Mouse (Mus musculus) olfactory bulb, adult 2 months (tissue): Measurements from ENCODE around the gene Ryr2. TPM values are rescaled to one million over a fixed set of nuclear protein-coding genes. Genes with fewer than 3 reads are reported as not detected.

Experiments
- H3K27ac ChIP-seq: fragments of 200-500 bp; 2 replicates; pipeline ENCODE4 v1.5.1; 2012; ENCODE audit warnings: low read depth, low read length; ENCODE audit not compliant: insufficient read depth
- H3K4me1 ChIP-seq: fragments of 200-500 bp; 2 replicates; pipeline ENCODE4 v1.6.1; 2012; ENCODE audit warnings: low read length; ENCODE audit not compliant: control insufficient read depth, insufficient read depth
- H3K4me3 ChIP-seq: fragments of 200-500 bp; 2 replicates; pipeline ENCODE4 v1.5.1; 2012; ENCODE audit warnings: mild to moderate bottlenecking, low read depth, low read length, moderate library complexity; ENCODE audit not compliant: insufficient read depth
- CTCF ChIP-seq: fragments of 200-500 bp; IDR thresholded peaks from 2 replicates; pipeline ENCODE4 v1.5.1; 2012; ENCODE audit warnings: low read depth, mild to moderate bottlenecking, low read length, moderate library complexity; ENCODE audit not compliant: insufficient read depth
- POLR2A ChIP-seq: fragments of 200-500 bp; IDR thresholded peaks from 2 replicates; pipeline ENCODE4 v1.6.1; 2012; ENCODE audit warnings: mild to moderate bottlenecking, low read depth, low read length, moderate library complexity; ENCODE audit not compliant: insufficient read depth
- WGBS: fragments of 180-500 bp; shearing (Covaris S2); methylation state at CpG from one replicate; pipeline ENCODE4 v1.1.7; 2018; 5-methylcytosine and 5-hydroxymethylcytosine counted together
- polyA plus RNA-seq: library from polyadenylated mRNA; stranded (reverse); fragments of >200 nt; gene quantifications from 2 replicates; pipeline ENCODE4 v1.2.4, GENCODE M21; 2012; ENCODE audit warnings: low replicate concordance; ENCODE audit not compliant: missing spikeins, insufficient read depth, insufficient read length

Gene Ryr2
- polyA plus RNA-seq, 1 experiment: 196 TPM

- Histone ChIP-seq H3K4me1 (peaks cover 11% of the 10 kb centered on the region), H3K4me3 (no peak overlapping the region), H3K27ac (no peak overlapping the region)
- TF ChIP-seq CTCF (no peak), POLR2A (no peak)
- 80% methylated on average over 3 of the region's 3 CpGs for WGBS
Observed at GRCm38 (mm10) chr13:12053910-12054309, 52.8 kb downstream of the Ryr2 start.

DNA sequence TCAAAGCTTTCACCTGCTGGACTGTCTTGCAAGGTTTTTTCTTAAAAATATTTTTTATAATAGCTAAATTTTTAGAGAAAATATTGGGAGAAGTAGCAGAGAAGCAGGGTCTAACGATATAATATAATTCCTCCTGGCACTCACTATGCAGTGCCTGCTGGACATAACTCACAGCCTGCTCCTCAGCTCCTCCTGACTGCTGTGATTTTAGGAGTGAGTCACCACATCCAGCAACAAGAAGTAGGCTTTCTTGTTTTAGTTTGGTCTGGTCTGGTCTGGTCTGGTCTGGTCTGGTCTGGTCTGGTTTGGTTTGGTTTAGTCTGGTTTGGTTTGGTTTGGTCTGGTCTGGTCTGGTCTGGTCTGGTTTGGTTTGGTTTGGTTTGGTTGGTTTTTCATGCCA is 55.9 kb downstream of the Ryr2 start:
- Histone ChIP-seq H3K4me1 (no peaks in the 10 kb centered on the region), H3K4me3 (no peak overlapping the region), H3K27ac (no peak overlapping the region)
- WGBS: 48% methylated on average over 1 of the region's 1 CpGs
- TF ChIP-seq CTCF (no peak), POLR2A (no peak)

- H3K4me1 ChIP-seq: peaks cover 5% of the 10 kb centered on the region
- no peak overlapping the region for H3K27ac ChIP-seq
- WGBS: 84% methylated on average over 4 of the region's 4 CpGs
- TF ChIP-seq CTCF (no peak), POLR2A (no peak)
- no peak overlapping the region for H3K4me3 ChIP-seq
Observed at GRCm38 (mm10) chr13:12047059-12047458, 59.7 kb downstream of the Ryr2 start.

DNA sequence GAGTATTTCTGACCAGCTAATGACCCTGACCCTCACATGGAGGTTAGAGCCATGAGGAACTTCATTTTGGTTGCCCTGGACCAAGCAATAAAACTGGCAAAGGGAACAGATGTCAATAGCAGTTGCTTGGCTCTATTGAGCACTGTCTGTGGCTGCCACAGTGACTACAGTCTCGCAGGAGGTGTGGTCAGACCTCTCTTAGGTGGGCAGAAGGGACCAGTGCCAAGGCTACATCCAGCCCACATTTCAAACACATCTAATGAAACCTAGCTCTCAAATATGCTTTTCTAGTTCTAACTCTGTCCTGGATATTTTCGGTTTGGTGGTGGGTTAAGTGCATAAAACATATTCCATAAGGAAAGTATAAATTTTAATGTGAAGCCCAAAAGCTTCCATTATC is 62.0 kb downstream of the Ryr2 start:
- H3K4me1 ChIP-seq: peaks cover 7% of the 10 kb centered on the region
- H3K27ac ChIP-seq: no peak overlapping the region
- WGBS: 87% methylated on average over 2 of the region's 2 CpGs
- TF ChIP-seq POLR2A: no peak
- no peak for TF ChIP-seq CTCF
- H3K4me3 ChIP-seq: no peak overlapping the region

GRCm38 (mm10) chr13:12042891-12043491 is 63.8 kb downstream of the Ryr2 start:
- WGBS: 71% methylated on average over 8 of the region's 8 CpGs
- Histone ChIP-seq H3K27ac (no peak overlapping the region), H3K4me3 (no peak overlapping the region), H3K4me1 (peaks cover 18% of the 10 kb centered on the region)
- TF ChIP-seq POLR2A (no peak), CTCF (no peak)

DNA sequence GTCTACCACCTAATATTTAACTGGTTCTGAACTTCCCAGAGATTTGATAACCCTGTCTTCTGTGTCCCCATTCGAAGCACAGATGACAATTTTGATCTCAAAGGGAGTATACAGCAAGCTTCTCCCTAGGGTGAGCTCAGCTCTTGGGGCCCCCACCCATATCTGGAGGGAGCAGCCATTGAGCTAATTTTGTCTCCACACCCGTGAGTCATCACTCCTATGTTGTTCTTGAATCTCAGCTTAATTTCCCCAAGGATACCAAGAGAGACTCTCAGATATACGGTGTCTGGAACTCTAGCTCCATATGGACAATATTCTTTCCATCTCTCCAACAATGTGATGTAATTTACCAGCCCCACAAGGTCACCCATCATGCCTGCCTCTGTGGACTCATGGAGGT is 66.8 kb downstream of the Ryr2 start:
- no peak overlapping the region for H3K4me3 ChIP-seq
- TF ChIP-seq POLR2A (no peak), CTCF (no peak)
- H3K4me1 ChIP-seq: peaks cover 23% of the 10 kb centered on the region
- 43% methylated on average over 3 of the region's 3 CpGs for WGBS
- H3K27ac ChIP-seq: peak overlapping the region; percentile 56

- peaks cover 25% of the 10 kb centered on the region for H3K4me1 ChIP-seq
- TF ChIP-seq CTCF (no peak), POLR2A (no peak)
- H3K4me3 ChIP-seq: no peak overlapping the region
- WGBS: 93% methylated on average over 4 of the region's 4 CpGs
- no peak overlapping the region for H3K27ac ChIP-seq
Observed at GRCm38 (mm10) chr13:12038676-12039075, 68.1 kb downstream of the Ryr2 start.

- no peak for TF ChIP-seq POLR2A
- no peak for TF ChIP-seq CTCF
- peaks cover 20% of the 10 kb centered on the region for H3K4me1 ChIP-seq
- no peak overlapping the region for H3K4me3 ChIP-seq
- no peak overlapping the region for H3K27ac ChIP-seq
- WGBS: 64% methylated on average over 4 of the region's 4 CpGs
Observed at GRCm38 (mm10) chr13:12037241-12037640, 69.5 kb downstream of the Ryr2 start.

DNA sequence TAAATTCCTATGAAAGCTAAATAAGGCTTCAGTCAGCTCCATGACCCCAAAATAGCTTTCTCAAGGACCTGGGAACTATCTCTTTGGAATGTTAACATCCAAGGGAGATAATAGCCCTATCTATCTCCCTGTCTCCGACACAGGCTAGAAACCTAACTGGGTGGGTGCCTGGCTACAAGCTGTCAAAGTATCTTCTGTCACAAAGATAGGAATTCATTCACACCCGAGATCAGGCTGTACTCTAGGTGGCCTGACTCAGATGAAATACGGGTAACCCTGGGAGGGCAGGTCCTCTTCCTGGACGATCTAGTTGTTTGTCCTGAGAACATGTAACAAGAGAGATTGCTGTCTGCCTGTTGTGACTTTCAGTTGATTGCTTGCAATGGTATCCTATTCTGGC is 69.9 kb downstream of the Ryr2 start:
- Histone ChIP-seq H3K4me1 (peaks cover 20% of the 10 kb centered on the region), H3K4me3 (no peak overlapping the region), H3K27ac (no peak overlapping the region)
- no peak for TF ChIP-seq POLR2A
- no peak for TF ChIP-seq CTCF
- 67% methylated on average over 4 of the region's 4 CpGs for WGBS

- H3K4me1 ChIP-seq: peaks cover 14% of the 10 kb centered on the region
- H3K4me3 ChIP-seq: no peak overlapping the region
- TF ChIP-seq CTCF: no peak
- no peak for TF ChIP-seq POLR2A
- H3K27ac ChIP-seq: no peak overlapping the region
- WGBS: 52% methylated on average over 6 of the region's 6 CpGs
Observed at GRCm38 (mm10) chr13:12033914-12034313, 72.8 kb downstream of the Ryr2 start.
